Mouse (Mus musculus) embryonic facial prominence, embryonic 13.5 days (tissue): ENCODE data around the gene Rcan2. TPM values are rescaled to one million over a fixed set of nuclear protein-coding genes. Genes with fewer than 3 reads are reported as not detected.

Source experiments
- ATAC-seq: fragments of 200-750 bp; cut with Nextera tagmentation; 2 replicates; pipeline ENCODE4 v1.8.0; 2017; ENCODE audit warnings: low read depth; ENCODE audit not compliant: insufficient number of reproducible peaks, insufficient read depth, low FRiP score, low TSS enrichment
- H3K27ac ChIP-seq: fragments of 300-500 bp; sonication (generic); 2 replicates; pipeline ENCODE4 v1.5.1; 2015; ENCODE audit warnings: moderate library complexity, mild to moderate bottlenecking, inconsistent platforms
- H3K27me3 ChIP-seq: fragments of 300-500 bp; sonication (generic); 2 replicates; pipeline ENCODE4 v1.6.1; 2015; ENCODE audit warnings: mild to moderate bottlenecking, inconsistent platforms
- H3K36me3 ChIP-seq: fragments of 300-500 bp; sonication (generic); 2 replicates; pipeline ENCODE4 v1.6.1; 2015; ENCODE audit warnings: mild to moderate bottlenecking, inconsistent platforms
- H3K4me1 ChIP-seq: fragments of 300-500 bp; sonication (generic); 2 replicates; pipeline ENCODE4 v1.6.1; 2015; ENCODE audit warnings: inconsistent platforms
- H3K4me2 ChIP-seq: fragments of 300-500 bp; sonication (generic); 2 replicates; pipeline ENCODE4 v1.6.1; 2015; ENCODE audit warnings: moderate library complexity, mild to moderate bottlenecking, inconsistent platforms
- H3K4me3 ChIP-seq: fragments of 300-500 bp; sonication (generic); 2 replicates; pipeline ENCODE4 v1.5.1; 2015; ENCODE audit warnings: mild to moderate bottlenecking, inconsistent platforms
- H3K9ac ChIP-seq: fragments of 300-500 bp; sonication (generic); 2 replicates; pipeline ENCODE4 v1.6.1; 2015; ENCODE audit warnings: mild to moderate bottlenecking, inconsistent platforms
- H3K9me3 ChIP-seq: fragments of 300-500 bp; sonication (generic); 2 replicates; pipeline ENCODE4 v1.6.1; 2016; ENCODE audit warnings: inconsistent platforms
- WGBS: fragments of 180-500 bp; shearing (Covaris S2); methylation state at CpG from one replicate; pipeline ENCODE4 v1.1.7; 2015; ENCODE audit warnings: mixed read lengths; 5-methylcytosine and 5-hydroxymethylcytosine counted together
- polyA plus RNA-seq: library from polyadenylated mRNA; unstranded; fragments of >200 nt; fragmentation: Nextera tagmentation; extraction: Ambion mirVana; gene quantifications from 2 replicates; pipeline ENCODE4 v1.2.1, GENCODE M21; 2015

Gene Rcan2
- polyA plus RNA-seq, 1 experiment from 2014 or later = 5.4 TPM

- no peaks in the 10 kb centered on the region for H3K36me3 ChIP-seq
- H3K9ac ChIP-seq = no peak overlapping the region
- H3K4me3 ChIP-seq = no peak overlapping the region
- no peaks in the 10 kb centered on the region for H3K27me3 ChIP-seq
- H3K4me2 ChIP-seq = no peak overlapping the region
- no peak for ATAC-seq
- no peaks in the 10 kb centered on the region for H3K9me3 ChIP-seq
- WGBS = 72% methylated on average over 7 of the region's 7 CpGs
- peaks cover 12% of the 10 kb centered on the region; the same call in 1 of the 2 replicates for H3K4me1 ChIP-seq
- H3K27ac ChIP-seq = no peak overlapping the region
Observed at GRCm38 (mm10) chr17:43886262-43886661, 85.1 kb downstream of the Rcan2 start.

- WGBS = 54% methylated on average over 7 of the region's 7 CpGs
- no peaks in the 10 kb centered on the region for H3K27me3 ChIP-seq
- H3K4me3 ChIP-seq = no peak overlapping the region
- no peak overlapping the region for H3K27ac ChIP-seq
- no peaks in the 10 kb centered on the region for H3K9me3 ChIP-seq
- peaks cover 12% of the 10 kb centered on the region; the same call in 1 of the 2 replicates for H3K4me1 ChIP-seq
- H3K36me3 ChIP-seq = no peaks in the 10 kb centered on the region
- no peak overlapping the region for H3K4me2 ChIP-seq
- no peak for ATAC-seq
- H3K9ac ChIP-seq = no peak overlapping the region
Observed at GRCm38 (mm10) chr17:43887931-43888330, 86.8 kb downstream of the Rcan2 start.

DNA sequence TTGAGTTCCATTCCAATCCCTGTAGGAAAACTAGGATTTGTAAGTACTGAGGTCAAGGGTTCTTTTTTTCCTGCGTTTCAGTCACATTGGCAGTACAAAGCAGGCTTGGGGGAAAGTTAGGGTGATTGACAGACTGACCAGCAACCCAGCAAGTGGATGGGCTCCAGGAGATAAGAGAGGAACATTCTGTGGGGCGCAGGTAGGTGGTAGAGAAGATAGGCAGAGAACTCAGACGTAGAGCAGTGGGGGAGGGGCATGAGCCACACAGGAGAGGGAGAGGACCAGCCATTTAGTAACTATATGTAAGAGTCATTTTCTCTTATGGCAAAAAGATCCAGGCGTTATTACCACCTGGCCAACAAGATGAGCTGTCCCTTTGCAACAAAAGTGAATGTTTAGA, 96.2 kb downstream of the Rcan2 start:
- WGBS = 78% methylated on average over 4 of the region's 4 CpGs
- H3K4me3 ChIP-seq = no peak overlapping the region
- no peak overlapping the region for H3K9ac ChIP-seq
- H3K9me3 ChIP-seq = no peaks in the 10 kb centered on the region
- no peak for ATAC-seq
- no peaks in the 10 kb centered on the region for H3K36me3 ChIP-seq
- H3K27me3 ChIP-seq = no peaks in the 10 kb centered on the region
- H3K4me1 ChIP-seq = no peaks in the 10 kb centered on the region
- no peak overlapping the region for H3K27ac ChIP-seq
- no peak overlapping the region for H3K4me2 ChIP-seq

DNA sequence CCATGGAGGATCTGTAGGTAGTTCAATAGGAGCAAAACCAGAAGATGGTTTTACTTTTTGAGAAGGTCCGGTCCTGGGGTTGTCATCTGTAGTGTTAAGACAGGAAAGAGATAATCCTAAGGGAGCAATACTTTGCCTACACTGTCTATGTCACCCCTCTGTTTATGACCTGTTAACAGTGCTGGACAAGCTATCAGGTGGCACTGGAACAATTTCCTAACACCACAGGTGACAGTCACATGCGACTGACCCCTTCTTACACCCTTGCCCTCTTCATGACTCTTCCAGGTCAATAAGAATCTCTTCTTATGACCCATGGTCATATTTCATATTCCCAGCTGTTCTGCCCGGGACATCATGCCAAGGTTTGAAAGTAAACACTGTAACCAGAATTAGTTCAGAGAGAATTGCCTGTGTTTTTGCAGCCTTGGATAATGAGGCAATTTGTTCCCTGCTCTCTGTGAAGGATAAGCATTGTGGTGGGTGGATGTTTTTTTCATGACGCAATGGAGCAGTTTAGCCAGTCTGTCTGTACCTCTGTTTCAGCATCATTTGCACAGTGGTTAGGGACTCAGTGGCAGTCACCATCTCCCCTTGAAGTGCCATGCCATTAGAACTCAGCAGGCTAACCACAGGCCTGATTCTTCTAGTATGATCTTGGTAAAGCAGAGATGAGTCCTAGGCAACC, 98.4 kb downstream of the Rcan2 start:
- 78% methylated on average over 4 of the region's 4 CpGs for WGBS
- Histone ChIP-seq H3K9me3 (no peaks in the 10 kb centered on the region), H3K4me2 (no peak overlapping the region), H3K9ac (no peak overlapping the region), H3K27me3 (no peaks in the 10 kb centered on the region), H3K4me3 (no peak overlapping the region), H3K27ac (no peak overlapping the region), H3K36me3 (no peaks in the 10 kb centered on the region), H3K4me1 (peaks cover 14% of the 10 kb centered on the region)
- no peak for ATAC-seq

DNA sequence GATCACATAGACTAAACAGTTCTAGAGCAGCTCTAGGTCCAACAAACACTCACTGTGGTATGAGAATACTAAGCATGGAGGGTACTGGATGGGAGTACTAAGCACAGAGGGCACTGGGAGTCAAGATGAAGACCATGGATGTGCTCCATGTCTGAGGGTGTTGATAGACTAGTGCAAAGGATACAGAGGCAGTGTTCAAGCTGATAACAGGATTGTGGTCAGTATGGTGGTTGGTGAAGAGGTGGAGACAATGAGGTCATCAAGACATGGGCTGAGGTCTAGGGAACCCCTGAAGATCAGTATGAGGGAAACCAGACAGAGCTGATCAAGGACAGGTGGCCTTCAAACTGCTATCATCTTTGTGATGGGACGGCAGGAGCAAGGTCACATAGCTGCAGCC, 99.0 kb downstream of the Rcan2 start:
- no peak for ATAC-seq
- Histone ChIP-seq H3K36me3 (no peaks in the 10 kb centered on the region), H3K27me3 (no peaks in the 10 kb centered on the region), H3K9ac (no peak overlapping the region), H3K4me3 (no peak overlapping the region), H3K27ac (no peak overlapping the region), H3K9me3 (no peaks in the 10 kb centered on the region), H3K4me2 (no peak overlapping the region), H3K4me1 (peaks cover 14% of the 10 kb centered on the region)
- 74% methylated on average over 1 of the region's 1 CpGs for WGBS

DNA sequence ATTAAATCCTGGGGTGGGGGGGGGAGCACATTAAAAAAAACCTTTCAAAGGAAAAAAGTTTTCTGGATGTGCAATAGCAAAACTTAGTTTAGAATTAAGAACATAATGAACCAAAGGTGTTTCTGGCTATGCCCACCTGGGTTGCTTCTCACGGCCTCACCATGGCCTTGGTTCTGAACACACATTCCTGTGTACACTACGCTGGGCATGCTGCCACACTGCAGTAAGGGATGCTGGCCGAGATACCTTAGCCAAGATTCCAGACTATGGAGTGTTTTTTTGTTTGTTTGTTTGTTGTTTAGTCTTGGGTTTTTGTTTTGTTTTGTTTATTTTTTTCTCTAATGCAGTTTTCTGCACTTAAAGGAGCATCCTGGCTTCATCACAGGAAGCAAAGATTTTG, 100.3 kb downstream of the Rcan2 start:
- ATAC-seq = no peak
- WGBS = 87% methylated on average over 3 of the region's 3 CpGs

GRCm38 (mm10) chr17:43903807-43904771, 102.9 kb downstream of the Rcan2 start:
- WGBS = 58% methylated on average over 9 of the region's 9 CpGs
- ATAC-seq = no peak
- peaks cover 14% of the 10 kb centered on the region for H3K4me1 ChIP-seq
- H3K4me2 ChIP-seq = no peak overlapping the region
- H3K4me3 ChIP-seq = no peak overlapping the region
- H3K27ac ChIP-seq = no peak overlapping the region
- H3K36me3 ChIP-seq = no peaks in the 10 kb centered on the region
- no peak overlapping the region for H3K9ac ChIP-seq
- no peaks in the 10 kb centered on the region for H3K9me3 ChIP-seq
- H3K27me3 ChIP-seq = no peaks in the 10 kb centered on the region

More for the DNA sequence above, 100.3 kb downstream of the Rcan2 start:
- Histone ChIP-seq H3K4me3 (no peak overlapping the region), H3K9me3 (no peaks in the 10 kb centered on the region), H3K36me3 (no peaks in the 10 kb centered on the region), H3K9ac (no peak overlapping the region), H3K4me1 (peaks cover 14% of the 10 kb centered on the region), H3K27me3 (no peaks in the 10 kb centered on the region), H3K4me2 (no peak overlapping the region), H3K27ac (no peak overlapping the region)

DNA sequence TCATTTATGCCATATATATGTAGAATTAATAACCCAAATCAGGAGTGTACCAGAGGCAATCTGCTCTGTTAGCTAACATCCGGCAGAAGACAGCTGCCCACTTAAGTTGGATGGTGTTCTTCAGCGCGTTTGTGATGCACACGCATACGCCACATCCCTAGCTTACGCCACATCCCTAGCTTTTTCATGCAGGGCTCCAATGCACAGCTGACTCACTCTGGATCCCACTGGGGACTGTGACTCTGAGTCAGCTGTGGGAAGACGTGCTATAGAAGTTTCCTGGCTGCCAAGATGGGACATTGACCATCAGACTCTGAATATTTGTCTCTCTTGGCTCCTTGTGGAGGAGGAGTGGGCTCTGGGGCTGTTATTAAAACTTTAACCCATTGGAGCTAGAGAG, 103.7 kb downstream of the Rcan2 start:
- 91% methylated on average over 7 of the region's 7 CpGs for WGBS
- ATAC-seq = no peak
- H3K4me3 ChIP-seq = no peak overlapping the region
- H3K9ac ChIP-seq = no peak overlapping the region
- no peak overlapping the region for H3K27ac ChIP-seq
- no peaks in the 10 kb centered on the region for H3K27me3 ChIP-seq
- H3K9me3 ChIP-seq = no peaks in the 10 kb centered on the region
- no peaks in the 10 kb centered on the region for H3K36me3 ChIP-seq
- peaks cover 14% of the 10 kb centered on the region for H3K4me1 ChIP-seq
- H3K4me2 ChIP-seq = no peak overlapping the region

DNA sequence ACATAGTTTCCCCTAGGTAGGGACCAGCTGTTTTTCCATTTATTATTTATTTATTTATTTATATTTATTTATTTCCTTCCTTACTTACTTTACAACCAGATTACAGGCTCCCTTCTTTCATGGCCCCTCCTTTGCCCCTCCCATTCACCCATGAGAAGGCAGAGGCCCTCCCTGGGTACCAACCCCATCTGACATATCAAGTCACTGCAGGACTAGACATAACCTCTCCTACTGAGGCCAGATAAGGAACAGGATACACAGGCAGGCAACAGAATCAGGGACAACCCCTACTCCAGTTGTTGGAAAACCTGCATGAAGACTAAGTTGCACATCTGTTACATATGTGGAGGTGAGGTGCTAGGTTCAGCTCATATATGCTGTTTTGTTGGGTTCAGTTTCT, 105.6 kb downstream of the Rcan2 start:
- no peak overlapping the region for H3K9ac ChIP-seq
- no peak overlapping the region for H3K27ac ChIP-seq
- no peak overlapping the region for H3K4me2 ChIP-seq
- ATAC-seq = no peak
- H3K4me1 ChIP-seq = peaks cover 14% of the 10 kb centered on the region
- H3K27me3 ChIP-seq = no peaks in the 10 kb centered on the region
- H3K9me3 ChIP-seq = no peaks in the 10 kb centered on the region
- no peaks in the 10 kb centered on the region for H3K36me3 ChIP-seq
- H3K4me3 ChIP-seq = no peak overlapping the region

DNA sequence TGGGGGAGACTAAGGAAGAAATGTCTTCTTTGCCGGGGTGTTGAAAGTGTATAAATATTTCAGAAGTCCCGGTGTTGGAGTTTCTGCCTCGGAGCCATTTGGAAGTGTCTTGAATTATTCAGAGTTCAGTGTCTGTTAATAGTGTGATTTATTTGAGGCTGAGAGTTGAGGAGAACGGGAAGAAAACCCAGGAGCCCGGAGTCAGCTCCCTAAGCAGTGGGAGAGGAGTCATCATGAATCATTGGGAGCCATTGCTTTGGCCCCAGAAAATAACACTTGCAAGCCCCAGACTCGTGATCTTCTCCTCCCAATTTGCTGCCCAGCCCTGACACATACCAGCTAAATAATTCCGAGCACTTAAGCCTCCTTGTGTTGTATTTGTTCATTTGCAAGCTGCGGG, 115.0 kb downstream of the Rcan2 start:
- H3K9ac ChIP-seq = no peak overlapping the region
- H3K4me1 ChIP-seq = no peaks in the 10 kb centered on the region
- H3K27me3 ChIP-seq = no peaks in the 10 kb centered on the region
- H3K9me3 ChIP-seq = no peaks in the 10 kb centered on the region
- no peak overlapping the region for H3K27ac ChIP-seq
- 76% methylated on average over 8 of the region's 8 CpGs for WGBS
- no peak overlapping the region for H3K4me3 ChIP-seq
- no peak overlapping the region for H3K4me2 ChIP-seq
- ATAC-seq = no peak
- no peaks in the 10 kb centered on the region for H3K36me3 ChIP-seq

GRCm38 (mm10) chr17:43917143-43917542, 116.0 kb downstream of the Rcan2 start:
- Histone ChIP-seq H3K27ac (no peak overlapping the region), H3K9me3 (no peaks in the 10 kb centered on the region), H3K9ac (no peak overlapping the region), H3K4me2 (no peak overlapping the region), H3K27me3 (no peaks in the 10 kb centered on the region), H3K4me1 (no peaks in the 10 kb centered on the region), H3K36me3 (no peaks in the 10 kb centered on the region), H3K4me3 (no peak overlapping the region)
- ATAC-seq = no peak
- WGBS = 85% methylated on average over 5 of the region's 5 CpGs

DNA sequence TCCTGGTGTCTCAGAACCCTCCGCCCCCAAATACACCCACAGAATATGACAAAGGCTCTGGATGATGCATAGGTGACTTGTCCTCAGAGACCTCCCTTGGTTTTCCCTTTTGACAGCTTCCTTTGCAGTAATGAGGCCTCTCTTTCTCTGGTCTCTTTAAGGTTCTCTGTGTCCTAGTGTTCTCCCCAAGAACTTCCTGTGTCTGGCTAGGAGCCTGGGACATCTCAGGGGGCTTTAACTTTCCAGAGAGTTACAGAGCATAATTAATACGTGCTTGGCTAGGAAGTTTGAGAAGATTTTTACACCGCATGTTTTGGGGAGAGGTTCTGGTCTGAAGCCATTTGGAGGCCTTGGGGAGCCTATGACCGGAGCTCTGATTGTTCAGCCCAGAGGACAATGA, 128.7 kb downstream of the Rcan2 start:
- whole genome bisulfite sequencing = 88% methylated on average over 4 of the region's 4 CpGs

More for the DNA sequence above, 128.7 kb downstream of the Rcan2 start:
- Histone ChIP-seq H3K27ac (no peak overlapping the region), H3K4me1 (no peaks in the 10 kb centered on the region), H3K4me3 (no peak overlapping the region), H3K36me3 (no peaks in the 10 kb centered on the region), H3K4me2 (no peak overlapping the region), H3K9ac (no peak overlapping the region), H3K9me3 (no peaks in the 10 kb centered on the region), H3K27me3 (no peaks in the 10 kb centered on the region)
- no peak for ATAC-seq
